Mouse (Mus musculus): ENCODE measurements at regions not wholly inside any gene's neighbourhood (a gene's known extent, or its start where the extent isn't known, plus 50 kb on each side); places are given as distances from the start of the nearest gene placed in this dataset.
"Not testable (repeated sequence)": the region's sequence is repeated elsewhere in the genome, so short reads cannot be mapped to it uniquely, and the experiment has no call there.

GRCm38 (mm10) chr4:110038696-110039095 lies 60.8 kb downstream of the Dmrta2 start:
- DNase-seq (ENCODE audit: low spot score in 2 of 2), result no peak

GRCm38 (mm10) chr4:110044851-110045618 lies 67.2 kb downstream of the Dmrta2 start:
- no peak for DNase-seq (ENCODE audit: low spot score in 2 of 2)

DNA sequence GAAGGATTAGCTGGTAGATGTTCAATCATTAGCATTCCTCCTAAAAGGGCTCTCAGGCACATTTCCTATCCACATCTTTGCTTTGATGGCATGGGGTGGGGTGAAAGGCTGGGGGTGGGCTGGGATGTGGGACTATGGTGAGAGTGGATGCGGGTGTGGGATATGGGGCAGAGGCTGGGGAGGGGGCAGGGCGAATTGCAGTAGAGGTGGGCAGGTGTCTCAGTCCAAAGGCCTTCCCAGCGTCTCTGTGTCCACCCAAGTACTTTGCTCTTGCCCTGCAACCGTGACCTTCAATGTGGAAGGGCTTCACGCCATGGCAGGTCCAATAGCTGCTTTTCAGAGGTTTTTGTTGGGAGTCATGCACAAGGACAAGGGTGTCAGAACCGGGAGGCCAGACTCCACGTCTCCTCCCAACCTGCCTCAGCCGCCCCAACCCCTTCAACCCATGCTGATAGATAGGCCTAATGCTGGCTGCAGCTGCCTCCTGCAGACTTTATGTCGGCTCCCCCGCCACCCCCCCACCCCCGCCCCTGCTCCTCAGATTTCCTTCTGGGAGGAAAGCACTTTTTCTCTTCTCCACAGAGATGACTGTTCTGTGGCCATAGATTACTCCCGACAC lies 67.9 kb downstream of the Dmrta2 start:
- DNase-seq (ENCODE audit: low spot score in 2 of 2), result no peak

- DNase-seq (ENCODE audit: low spot score in 2 of 2), result no peak
Observed at GRCm38 (mm10) chr4:110046270-110046651, 68.4 kb downstream of the Dmrta2 start.

DNA sequence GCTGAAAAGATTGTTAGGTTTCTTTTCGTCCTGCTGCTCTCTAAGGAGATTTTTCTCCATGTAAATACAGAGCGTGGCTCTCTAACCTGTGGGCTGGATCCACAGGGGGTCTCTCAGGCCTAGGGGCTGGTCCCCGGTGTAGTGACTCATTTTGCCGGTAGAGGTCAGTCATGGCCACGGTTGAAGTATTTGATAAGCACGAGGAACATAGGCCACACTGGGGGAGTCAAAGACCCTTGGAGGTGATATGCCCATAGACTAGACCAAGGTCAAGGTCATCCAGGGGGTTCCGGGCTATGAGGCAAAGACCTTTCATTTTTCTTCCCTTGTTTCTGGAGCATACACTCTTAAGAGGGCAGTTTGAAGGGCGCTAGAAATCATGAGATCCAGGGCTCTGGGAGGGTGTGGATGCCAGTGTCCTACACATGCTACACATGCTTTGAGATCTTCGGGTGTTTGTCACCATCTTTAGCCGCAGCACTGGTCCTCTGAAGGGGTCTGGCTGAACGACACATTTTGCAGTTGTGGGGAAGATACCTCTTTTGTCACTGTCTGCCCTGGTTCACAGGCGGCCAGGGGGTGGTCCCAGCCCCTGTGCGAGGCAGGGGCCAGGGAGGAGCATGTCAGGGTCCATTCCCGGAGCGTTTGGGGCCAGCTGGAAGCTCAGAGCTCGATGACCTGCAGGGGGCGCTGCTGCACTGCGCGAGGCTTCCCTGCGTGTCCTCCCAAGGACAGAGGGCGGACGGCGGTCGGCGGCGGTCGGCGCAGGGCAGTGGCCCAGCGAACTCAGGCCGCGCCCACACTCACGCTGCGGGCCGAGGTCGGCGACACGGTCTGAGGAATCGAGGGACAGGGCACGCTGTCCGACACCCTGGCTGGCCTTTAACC lies 72.8 kb downstream of the Dmrta2 start:
- DNase-seq (ENCODE audit: low spot score in 2 of 2), result peak; percentile 80 to 84

- DNase-seq (ENCODE audit: low spot score in 2 of 2), result no peak
Observed at GRCm38 (mm10) chr4:110051281-110051665, 73.4 kb downstream of the Dmrta2 start.

- no peak for DNase-seq (ENCODE audit: low spot score in 2 of 2)
Observed at GRCm38 (mm10) chr4:110051872-110052271, 74.0 kb downstream of the Dmrta2 start.

- DNase-seq (ENCODE audit: low spot score in 2 of 2), result no peak
Observed at GRCm38 (mm10) chr4:110052998-110053397, 75.1 kb downstream of the Dmrta2 start.

- no peak for DNase-seq (ENCODE audit: low spot score in 2 of 2)
Observed at GRCm38 (mm10) chr4:110073836-110074235, 96.0 kb downstream of the Dmrta2 start.

GRCm38 (mm10) chr4:110083371-110083770 lies 105.5 kb downstream of the Dmrta2 start:
- no peak for DNase-seq (ENCODE audit: low spot score in 2 of 2)

- peak; percentile 46 to 66 for DNase-seq (ENCODE audit: low spot score in 2 of 2)
Observed at GRCm38 (mm10) chr4:110087570-110088247, 109.9 kb downstream of the Dmrta2 start.

- no peak for DNase-seq (ENCODE audit: low spot score in 2 of 2)
Observed at GRCm38 (mm10) chr4:110093040-110093820, 115.4 kb downstream of the Dmrta2 start.

DNA sequence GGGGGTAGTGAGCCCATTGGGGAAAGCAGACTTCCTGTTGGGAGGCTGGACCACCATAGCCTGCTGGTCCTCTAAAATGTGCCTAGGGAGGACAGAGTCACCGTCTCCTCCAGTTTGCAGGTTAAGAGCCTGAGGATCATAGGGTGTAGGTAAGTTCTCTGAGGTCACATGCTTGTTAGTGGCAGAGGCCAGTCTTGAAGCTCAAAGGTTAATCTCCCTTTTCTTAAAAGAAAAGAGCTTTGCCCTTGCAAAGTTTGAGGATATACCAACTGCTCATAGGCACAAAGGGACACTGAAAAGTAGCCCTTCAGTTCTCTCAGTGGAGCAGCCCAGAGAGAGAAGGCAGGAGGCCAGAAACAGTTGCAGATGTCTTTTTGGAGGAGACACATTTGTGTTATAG lies 116.7 kb downstream of the Dmrta2 start:
- no peak for DNase-seq (ENCODE audit: low spot score in 2 of 2)

DNA sequence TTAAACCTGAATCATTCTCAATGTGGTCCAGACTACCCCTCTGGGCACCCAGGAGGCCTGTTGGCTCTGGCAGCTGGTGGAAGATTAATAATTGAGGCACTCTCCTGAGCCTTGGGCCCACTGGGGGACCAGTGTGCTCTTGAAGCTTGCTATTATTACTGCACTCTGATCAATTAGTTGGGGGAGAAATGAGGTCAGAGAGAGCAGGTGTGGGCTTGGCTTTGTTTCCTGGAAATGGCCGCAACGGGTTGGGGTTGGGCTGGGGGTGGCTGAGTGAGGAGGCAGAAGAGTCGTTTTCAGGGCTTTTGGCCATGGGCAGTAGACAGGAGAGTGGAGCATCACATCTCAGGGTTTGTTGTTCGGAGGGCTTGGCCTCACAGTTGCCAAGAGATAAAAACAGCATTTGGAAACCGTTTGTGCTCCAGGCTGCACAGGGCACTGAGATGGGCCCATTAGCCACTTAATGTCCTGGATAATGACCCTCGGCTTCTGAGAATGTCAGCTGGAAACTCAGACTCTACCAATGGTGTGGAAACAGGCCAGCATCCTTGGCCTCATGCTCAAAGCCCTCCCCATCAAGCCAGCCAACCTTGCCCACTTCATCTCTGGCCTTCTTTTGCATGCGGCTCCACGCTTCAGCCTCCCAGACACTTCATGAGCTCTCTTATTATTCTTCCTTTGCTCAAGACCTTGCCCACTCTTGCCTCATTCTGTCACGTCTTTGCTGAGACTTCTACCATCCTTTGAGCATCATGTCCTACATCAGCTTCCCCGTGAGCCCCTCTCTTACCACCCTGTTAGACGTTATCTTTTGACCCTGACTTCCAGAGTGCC lies 118.1 kb downstream of the Dmrta2 start:
- no peak for DNase-seq (ENCODE audit: low spot score in 2 of 2)

DNA sequence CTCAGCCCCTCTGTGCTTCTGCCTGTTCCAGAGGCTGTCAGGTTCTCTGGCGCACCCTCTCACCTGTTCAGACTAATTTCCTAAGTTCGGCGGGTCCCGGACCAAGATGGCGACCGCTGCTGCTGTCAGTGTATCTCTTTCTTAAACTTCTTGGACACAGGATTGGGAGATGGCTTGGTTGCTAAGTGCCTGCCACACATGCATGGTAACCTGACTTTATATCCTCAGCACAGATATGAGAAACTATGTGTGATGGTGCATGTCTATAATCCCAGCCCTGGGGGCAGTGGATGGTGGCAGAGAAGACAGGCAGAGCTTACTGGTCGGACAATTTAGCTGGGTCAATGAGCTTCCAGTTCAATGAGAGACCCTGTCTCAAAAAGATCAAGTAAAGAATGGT lies 126.3 kb downstream of the Dmrta2 start:
- DNase-seq (ENCODE audit: low spot score in 2 of 2), result not testable (repeated sequence)

- no peak for DNase-seq (ENCODE audit: low spot score in 2 of 2)
Observed at GRCm38 (mm10) chr4:110106620-110107243, 128.9 kb downstream of the Dmrta2 start.

DNA sequence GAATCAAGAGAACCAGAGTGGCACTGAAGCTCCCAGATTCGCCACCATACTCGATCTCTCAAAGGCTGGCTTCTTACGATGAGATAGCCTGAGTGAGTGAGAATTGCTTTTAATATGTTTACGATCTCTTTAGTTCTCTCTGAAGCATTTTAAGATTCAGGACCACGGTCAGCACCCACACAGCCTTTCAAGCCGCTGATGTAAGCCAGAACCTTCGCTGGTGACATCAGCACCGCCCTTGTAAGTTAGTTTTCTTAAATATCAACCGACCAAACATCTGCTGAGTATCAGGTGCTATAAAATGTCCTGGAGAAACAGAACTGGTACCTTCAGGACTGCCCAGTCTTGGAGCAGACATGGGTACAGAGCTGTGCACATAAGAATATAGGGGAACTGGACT lies 141.6 kb downstream of the Dmrta2 start:
- peak in 1 of 2 experiments; percentile 12 for DNase-seq (ENCODE audit: low spot score in 2 of 2)

GRCm38 (mm10) chr4:110119874-110120273 lies 142.0 kb downstream of the Dmrta2 start:
- no peak for DNase-seq (ENCODE audit: low spot score in 2 of 2)

DNA sequence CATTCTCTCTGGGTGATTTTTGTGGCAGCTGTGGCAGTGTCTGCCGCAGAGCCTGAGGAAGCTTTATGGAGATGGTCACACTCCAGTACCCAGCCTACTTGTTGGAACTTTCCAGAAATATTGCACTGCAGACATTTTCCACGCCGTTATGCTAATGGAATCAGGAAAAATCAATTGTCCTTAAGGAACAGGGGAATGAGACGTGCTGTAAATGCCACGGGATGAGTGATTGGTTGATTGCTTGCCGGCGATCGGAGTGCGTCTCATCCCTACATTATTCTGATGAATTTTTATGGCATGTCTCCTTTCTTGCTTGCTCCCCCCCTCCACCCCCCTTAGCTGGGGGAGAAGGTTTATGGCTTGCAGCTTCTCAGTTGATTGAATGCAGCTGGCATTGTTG lies 142.9 kb downstream of the Dmrta2 start:
- DNase-seq (ENCODE audit: low spot score in 2 of 2), result no peak

Measured in gastrocnemius, postnatal 4 days (tissue).